Mouse (Mus musculus): Measurements from ENCODE around the gene Mxi1.

Gene Mxi1

DNA sequence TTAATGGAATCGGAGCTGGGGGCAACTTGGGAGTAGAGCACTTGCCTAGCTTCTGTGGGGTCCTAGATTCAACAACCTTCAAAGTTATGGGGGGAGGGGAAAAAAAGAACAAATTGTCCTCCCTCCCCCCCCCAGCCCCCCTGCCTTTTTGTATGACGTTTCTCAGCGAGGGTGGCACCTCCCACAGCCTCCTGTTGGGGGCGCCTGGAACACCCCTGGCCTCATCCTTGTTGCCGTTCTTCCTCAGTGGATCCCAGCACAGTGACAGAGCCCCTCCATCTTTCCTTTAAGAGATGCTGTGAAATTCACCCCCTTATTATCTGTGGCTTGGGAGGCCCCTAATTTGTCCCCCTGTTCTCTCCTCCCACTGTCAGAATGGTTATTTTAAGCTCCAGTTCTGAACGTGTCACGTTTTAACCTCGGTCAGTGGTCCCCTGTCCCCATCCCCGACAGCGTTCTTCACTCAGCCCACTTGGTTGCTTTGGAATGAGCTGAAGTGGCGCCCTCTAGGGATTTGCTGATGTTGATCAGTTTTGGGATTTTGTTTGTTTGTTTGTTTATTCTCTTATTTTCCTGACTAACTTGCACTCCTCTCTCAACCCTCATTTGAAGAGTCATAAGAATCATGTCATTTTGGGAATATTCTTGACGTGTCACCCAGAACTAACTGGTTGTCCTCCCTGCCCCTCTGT, 92.6 kb downstream of the Mxi1 start:
- no peak for DNase-seq

DNA sequence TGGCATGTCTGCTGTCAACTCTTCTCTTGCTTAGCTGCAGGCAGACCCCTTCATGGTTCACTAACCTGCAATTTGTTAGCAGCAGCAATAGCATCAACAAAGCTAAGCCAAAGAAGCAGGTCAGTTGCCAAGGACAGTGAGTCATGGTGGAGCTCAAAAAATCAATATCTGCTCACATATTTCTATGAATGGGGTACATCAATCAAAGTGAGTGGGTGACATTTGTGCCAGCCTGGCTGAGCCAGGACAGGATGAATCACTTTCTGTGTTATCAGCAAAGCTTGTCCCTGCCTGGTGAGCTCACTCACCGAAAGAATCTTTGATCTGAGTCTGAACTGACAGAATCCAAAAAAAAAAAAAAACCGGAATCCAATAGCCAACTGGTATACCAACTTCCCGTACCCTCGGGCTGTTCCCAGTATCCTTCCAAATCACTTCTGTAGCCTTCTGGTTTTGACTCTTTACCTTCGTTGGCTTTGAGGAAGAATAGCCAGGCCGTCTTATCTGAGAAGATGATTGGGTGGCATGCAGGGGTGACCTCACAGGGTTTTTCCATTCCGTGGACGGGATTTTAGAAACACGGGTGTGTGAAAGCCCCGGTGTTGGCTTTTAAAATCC, 94.0 kb downstream of the Mxi1 start:
- no peak for DNase-seq

DNA sequence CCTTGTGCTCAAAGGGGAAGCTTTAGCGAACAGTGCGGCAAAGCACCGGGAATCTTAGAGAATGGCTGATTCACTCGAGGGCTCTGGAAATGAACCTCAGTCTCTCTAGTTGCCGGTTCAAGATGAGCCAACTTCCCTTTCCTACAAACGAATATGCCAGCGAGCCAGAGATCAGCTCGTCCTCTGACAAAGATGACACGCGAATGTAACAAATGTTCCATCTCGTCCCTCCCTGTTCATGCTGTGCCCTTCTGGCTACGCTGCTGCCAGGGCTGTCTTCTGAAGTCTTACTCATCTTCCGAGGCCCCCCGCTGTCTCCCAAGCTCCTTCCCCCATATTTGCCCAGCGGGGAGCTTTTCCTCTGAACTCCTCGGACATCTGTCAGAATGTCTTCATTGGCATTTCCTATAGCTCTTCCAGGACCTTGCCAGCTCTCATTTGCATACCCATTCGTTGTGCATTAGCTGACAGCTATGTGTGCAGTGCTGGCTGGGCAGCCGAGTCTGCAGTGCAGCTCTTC, 94.6 kb downstream of the Mxi1 start:
- no peak for DNase-seq

DNA sequence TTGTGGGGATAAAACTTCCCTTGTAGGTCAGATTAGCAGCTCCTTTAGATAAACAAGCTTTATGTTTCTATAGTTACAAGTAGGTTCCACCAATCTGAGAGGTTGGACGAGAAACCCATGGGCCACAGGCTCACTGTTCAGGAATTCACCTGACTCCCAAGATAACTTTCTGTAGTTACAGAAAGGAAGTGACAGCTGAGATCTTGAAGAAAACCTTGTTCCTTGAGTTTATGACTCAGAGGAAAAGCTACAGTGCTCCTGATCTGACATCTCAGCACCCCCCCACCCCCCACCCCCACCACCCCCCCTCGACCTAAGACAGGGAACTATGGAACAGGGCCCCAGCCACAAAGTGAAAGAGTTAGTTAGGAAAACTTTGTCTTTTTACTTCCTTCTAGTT, 95.5 kb downstream of the Mxi1 start:
- no peak for DNase-seq

DNA sequence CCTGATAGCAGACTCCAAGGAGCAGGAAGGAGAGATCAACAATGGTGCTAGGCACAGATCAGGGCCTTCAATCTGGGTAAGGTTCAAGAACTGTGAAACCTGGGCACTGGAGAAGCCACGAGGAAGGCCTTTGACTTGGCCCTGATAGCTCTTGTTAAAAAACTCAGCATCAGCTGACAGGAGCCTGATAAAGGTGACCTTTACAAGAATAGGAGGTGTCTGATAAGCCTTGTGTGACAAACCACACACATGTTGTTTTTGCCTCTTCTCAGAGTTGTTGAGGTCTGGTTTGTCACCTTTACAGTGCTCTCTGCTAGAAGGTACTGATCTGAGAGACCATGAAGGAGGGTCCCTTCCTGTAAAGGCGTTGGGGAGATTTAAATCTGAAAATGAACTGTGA, 97.0 kb downstream of the Mxi1 start:
- DNase-seq = no peak

DNA sequence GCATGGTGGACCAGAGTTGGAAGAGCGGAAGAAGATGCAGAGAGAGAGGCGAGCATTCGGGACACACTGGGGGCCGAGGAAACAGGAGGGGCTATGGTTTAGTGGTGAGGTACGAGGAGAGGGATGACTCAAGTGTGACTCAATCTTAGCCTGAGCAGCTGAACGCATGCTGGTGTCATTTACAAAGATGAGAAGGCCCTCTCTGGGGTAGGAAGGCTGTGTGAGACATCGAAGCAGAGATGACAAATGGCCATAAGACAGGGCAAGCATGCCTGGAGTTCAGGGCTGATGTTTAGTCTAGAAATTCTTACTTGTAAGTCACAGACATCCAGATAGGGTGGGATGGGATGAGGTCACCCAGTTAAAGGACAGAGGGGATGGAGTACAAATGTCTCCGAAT, 98.1 kb downstream of the Mxi1 start:
- no peak for DNase-seq

DNA sequence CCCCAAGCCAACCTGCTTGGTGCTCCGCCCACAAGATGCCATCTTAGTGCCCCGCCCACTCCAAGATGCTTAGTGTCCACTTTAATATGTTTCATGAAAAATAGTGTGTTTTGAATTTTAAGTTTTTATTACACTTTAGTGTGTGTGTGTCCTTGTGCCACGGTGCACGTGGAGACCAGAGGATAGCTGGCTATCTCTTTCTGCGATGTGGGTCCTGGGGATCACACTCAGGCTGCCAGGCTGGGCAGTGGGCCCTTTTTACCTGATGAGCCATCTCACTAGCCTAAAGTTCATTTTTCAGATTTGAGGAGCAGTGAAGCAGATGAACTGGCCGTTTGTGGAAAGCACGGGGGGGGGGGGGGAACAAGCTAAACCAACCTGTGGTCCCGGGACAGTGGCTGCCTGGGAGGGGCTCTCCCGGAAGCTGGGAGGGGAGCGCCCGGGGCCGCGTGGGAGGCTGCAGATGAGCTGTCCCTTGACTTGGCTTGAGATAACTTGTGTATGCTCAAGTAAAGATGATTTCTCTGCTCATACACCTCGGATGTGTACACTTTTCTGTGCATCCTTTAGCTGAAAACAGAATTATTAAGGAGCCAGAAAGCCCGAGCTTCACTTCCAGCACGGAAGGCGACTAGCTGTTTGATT, 99.5 kb downstream of the Mxi1 start:
- no peak for DNase-seq

DNA sequence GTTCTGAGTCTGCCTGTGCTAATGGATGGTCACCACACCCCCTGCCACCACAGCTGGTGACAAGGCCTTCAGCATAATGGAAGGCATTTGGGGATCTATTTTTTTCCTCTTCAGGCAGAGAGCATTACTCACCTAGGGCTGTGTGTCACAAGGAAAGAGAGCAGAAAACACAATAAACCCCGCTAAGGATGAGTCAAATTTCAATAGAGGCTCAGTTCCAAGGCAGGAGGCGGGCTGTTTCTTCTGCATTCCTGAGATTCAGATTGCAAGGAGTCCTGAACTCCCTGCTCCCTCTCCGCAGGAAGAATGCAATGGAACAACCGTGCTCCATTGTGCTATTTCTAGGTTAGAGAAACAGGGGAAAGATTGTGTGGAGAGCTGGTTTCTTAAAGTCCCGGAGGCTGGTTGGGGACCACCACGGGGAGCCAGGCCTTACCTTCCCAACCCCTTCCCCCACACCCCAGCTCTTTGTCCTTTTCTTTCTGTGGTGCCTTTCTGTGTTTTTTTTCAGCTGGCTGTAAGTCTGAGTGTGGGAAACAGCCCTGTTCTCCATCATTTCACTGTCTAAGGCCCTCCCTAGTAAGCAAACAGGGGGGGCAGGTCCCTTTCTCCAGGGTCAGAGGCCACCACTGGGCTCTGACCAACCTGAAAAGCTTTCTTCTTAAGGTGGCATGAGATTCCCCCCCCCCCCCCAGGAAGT, 102.0 kb downstream of the Mxi1 start:
- DNase-seq = no peak

DNA sequence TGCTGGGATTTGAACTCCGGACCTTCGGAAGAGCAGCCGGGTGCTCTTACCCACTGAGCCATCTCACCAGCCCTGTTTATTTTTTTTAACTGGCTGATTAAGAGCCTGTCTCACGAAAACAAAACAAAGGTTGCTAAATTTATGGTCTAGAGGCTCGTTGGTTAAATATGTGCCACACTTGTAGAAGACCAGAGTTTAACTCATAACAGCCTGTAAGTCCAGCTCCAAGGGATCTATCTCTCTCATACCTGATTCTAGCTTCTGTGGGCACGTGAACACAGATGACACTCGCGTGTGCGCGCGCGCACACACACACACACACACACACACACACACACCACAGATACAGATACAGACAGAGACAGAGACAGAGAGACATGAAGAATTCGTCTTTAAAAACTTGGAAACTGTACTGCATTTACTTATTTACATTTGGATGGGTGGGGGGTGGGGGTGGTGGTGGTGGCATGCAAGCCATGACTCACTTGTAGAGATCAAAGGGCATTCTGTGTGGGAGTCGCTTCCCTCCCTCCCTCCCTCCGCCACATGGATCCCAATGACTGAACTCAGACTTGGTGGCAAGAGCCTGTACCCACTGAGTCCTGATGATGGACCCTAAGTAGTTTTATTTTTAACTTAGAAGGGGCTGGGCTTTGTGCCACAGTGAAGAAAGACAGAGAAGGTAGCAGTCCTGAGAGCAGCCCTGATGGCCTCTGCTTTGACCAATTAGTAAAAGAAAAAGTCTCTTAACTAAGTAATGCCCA, 103.5 kb downstream of the Mxi1 start:
- DNase-seq = no peak

DNA sequence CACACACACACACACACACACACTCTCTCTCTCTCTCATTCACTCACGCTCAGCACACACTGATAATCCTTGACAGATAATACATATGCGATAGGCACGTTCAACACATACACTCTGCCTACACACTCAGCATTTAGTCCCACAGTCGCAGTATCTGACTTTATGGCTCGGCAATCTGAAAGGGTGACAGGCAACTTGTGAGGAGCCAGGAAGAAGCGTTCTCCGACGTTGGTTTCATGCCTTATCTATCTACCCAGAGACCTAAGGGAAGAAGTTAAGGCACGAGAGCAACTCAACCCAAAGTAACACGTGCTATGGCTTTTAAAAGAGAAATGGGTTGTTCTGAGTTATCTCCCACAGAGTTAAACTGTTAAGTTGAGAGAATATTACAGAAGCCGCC, 104.3 kb downstream of the Mxi1 start:
- no peak for DNase-seq

DNA sequence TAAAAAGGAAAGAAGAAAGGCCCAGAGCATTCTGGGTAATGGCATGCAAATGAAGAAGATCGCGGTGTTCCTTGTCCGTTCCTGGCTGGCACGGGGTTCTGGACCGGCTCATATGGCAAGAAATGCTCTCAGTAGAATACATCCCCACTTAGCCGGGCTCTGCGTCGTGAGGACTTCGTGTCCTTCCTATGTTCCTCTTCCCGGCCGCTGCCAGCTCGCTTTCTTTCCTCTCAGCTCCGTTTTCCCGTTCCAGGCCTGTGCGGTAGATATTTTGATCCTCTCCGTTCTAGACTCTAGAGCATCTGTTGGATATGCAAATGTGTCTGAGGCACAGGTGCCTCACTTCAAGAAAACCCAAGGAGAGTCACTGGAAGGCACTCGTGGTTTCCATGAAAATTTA, 104.9 kb downstream of the Mxi1 start:
- DNase-seq = no peak

DNA sequence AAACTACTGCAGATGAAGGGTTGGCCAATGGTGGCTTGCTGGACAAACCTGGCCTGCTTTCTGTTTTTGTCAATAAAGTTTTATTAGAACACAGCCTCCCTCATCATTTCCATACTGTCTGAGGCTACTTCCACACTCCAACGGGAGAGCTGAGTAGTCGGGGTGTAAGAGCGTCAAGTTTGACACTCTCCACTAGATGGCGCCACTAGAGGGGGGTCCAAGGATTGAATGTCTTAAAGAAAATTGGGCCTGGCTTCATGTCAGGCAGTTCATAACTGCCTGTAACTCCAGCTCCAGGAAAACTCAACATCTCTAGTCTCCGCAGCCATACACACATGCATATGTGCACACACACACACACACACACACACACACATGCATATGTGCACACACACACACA, 109.5 kb downstream of the Mxi1 start:
- peak; percentile 87 for DNase-seq

DNA sequence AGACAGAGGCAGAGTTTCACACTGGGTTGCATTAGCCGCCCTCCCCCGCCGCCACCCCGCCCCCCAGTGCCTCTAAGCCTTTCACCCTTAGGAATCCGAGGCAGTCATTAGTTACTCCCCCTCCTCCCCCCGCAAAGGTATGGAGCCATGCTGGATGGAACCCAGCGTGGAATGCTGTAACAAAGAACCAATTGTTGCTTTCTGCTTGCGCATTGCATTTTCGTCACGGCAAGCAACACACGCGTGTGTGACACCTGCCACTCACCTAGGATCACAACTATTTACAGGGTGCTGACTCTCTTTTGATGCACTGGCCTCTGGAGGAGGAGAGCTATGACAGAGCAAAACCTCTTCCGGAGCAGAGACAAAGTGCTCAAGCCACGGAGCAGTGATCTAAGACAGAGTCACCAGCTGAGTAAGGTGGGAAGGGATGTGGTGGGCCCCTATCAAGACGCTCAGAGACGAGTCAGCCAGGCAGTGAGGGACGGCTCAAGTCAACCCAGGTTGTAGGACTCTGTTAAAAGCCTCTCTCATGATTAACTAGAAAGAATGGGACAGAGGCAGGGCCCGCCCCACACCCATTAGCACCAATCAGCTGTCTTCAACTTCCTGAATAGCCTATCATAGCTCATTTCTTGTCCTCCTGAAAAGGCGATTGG, 110.7 kb downstream of the Mxi1 start:
- DNase-seq = peak; percentile 82

DNA sequence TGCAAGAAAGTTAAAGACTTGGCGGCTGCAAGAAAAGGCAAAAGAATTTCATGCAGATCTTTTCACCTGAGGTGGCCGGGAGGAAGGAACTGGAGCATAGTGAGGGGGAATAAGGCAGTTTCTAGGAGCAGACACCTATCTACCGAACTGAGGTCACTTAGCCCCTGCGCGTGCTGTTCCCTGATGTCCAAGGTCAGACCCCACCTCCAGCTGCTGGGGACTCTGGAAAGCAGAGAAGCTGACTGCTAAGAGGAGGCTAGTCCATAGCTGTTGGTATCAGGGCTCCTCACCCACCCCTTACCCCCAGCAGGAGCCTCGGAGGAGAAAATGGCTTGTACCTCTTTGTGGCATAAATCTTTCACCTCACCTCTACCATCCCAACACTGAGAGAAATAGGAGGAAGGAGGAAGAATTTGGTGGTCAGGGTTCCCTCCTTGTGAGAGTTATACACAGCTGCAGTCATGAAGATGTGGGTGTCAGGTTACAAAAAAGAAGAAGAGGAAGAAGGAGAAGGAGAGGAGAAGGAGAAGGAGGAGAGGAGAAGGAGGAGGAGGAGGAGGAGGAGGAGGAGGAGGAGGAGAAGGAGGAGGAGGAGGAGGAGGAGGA, 111.4 kb downstream of the Mxi1 start:
- no peak for DNase-seq

DNA sequence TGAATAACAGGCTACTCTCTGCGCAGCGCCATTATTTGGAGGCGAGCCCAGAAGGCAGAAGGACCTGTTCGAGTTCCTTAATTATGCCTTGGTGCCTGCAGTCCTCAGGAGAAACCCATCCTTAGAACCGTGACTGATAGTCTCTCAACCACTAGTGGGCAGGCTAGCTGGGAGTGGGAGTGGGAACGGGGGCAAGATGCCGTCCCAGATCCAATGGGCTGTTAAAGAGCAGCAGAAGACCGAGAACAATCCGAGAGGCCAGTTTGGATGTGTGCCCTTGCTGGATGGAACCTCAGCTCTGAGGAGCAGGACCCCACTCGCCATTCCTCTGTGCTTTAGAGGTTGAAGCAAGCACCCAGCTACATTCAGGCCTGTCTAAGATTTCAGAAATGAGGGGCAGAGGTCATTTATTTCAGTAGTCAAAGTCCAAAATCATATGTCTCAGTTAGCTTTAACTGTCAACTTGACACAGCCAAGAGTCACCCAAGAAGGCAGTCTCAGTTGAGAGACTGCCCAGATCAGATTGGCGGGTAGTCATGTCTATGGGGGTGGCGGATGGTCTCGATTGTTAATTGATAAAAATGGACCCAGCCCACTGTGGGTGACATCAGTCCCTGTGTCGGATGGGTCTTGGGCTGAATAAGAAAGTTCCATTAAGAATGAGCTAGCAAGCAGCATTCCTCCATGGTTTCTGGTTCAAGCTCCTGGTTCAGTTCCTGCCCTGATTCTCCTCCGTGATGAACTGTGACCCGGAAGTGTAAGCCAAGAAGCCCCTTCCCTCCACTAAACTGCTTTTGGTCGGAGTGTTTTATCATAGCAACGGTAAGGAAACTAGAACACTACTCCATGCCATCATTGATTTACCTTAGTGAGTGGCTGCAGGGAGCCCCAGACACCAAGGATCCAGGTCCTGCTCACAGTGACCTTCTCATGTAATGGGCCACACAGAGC, 112.3 kb downstream of the Mxi1 start:
- no peak for DNase-seq

DNA sequence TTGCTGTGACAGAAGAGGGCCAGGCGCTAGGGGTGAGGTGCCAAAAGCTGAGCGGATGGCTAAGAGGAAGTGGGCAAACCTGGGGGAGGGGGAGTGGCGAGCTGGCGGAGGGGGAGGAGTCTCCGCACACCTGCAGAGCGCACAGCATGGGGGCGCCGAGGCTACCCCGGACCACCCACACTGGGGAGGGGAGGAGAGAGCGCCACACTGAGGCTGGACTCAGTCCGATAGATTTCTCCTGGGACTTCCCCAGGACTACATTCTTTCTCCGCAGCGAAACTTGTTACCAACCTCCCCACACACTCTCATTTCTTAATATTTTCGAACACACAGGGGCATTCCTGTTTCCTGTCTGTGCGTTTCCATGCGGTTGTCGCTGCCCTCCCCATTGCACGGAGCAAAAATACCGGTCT, 113.0 kb downstream of the Mxi1 start:
- DNase-seq = peak; percentile 89

DNA sequence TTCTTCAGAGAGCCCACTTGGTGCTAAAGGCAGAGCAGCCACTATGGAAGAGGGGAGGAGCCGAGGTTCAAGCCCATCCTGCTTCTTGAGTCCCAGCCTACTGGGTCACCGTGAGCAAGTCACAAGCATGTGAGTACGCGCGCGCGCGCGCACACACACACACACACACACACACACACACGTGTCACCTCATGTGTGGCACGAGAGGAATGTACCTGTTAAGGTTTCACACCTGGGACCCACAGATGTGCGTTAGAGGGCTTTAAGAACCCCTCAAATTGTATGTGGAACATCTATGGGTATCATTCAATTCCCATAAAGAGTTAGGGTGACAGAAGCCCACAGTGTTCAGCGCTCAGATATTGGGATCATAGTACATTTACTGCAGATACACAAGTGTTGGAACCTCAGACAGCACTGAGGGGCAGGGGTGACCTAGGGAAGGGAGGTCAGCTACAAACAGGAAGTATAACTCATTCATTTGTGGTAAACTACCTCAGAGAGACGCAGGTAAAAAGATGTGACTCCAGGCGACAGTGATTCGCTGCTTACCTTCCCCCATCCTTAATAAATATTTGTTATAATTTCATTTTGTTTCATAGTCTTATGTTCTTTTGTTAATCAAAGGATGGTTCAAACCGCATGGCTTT, 113.6 kb downstream of the Mxi1 start:
- DNase-seq = peak; percentile 70

DNA sequence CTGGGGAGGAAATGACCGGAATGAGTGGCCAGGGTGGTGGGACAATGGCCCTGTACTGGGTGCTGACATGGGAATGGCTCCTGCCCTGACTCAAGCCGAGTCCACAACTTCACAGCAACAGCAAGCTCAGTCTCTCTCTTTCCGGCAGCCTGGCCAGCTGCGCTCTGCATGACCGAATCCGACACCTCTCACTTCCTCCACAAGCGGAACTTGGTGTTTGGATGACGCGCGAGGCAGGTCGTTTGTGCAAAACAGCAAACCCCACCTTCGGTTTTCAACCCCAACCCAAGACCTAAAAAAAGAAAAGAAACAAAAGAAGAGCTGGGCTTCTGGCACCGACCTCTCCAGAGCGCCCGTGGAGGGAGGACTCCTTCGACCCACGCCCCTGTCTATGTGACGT, 114.3 kb downstream of the Mxi1 start:
- DNase-seq = peak; percentile 86
